Mouse (Mus musculus) cerebellum, adult 8-10 months (tissue): ENCODE measurements at regions not wholly inside any gene's neighbourhood (a gene's known extent, or its start where the extent isn't known, plus 50 kb on each side); places are given as distances from the start of the nearest gene placed in this dataset.

Source experiments
- DNase-seq: peaks from one replicate; pipeline ENCODE4 v3.0.0; 2022

GRCm38 (mm10) chr6:36004701-36005100 is 383.2 kb upstream of the Chrm2 start:
- peak; percentile 10 for DNase-seq

GRCm38 (mm10) chr6:36002090-36002489 is 385.8 kb upstream of the Chrm2 start:
- no peak for DNase-seq

GRCm38 (mm10) chr6:35988891-35989290 is 399.0 kb upstream of the Chrm2 start:
- peak; percentile 70 for DNase-seq

- no peak for DNase-seq
These were observed 400.4 kb upstream of the Mtpn start for GRCm38 (mm10) chr6:35940071-35940470.

GRCm38 (mm10) chr6:35924189-35924588 is 384.5 kb upstream of the Mtpn start:
- DNase-seq: peak; percentile 30

- no peak for DNase-seq
These were observed 358.3 kb upstream of the Mtpn start for GRCm38 (mm10) chr6:35897990-35898389.

GRCm38 (mm10) chr6:35895692-35896091 is 356.0 kb upstream of the Mtpn start:
- DNase-seq: no peak

- no peak for DNase-seq
These were observed 335.0 kb upstream of the Mtpn start for GRCm38 (mm10) chr6:35874671-35875070.

- DNase-seq: no peak
These were observed 331.7 kb upstream of the Mtpn start for GRCm38 (mm10) chr6:35871388-35871787.

GRCm38 (mm10) chr6:35864218-35864617 is 324.5 kb upstream of the Mtpn start:
- no peak for DNase-seq

GRCm38 (mm10) chr6:35853993-35854392 is 314.3 kb upstream of the Mtpn start:
- DNase-seq: no peak

GRCm38 (mm10) chr6:35816657-35817056 is 277.0 kb upstream of the Mtpn start:
- no peak for DNase-seq

- peak; percentile 15 for DNase-seq
These were observed 274.8 kb upstream of the Mtpn start for GRCm38 (mm10) chr6:35814476-35814875.

GRCm38 (mm10) chr6:35805738-35806137 is 266.1 kb upstream of the Mtpn start:
- no peak for DNase-seq

- no peak for DNase-seq
These were observed 264.4 kb upstream of the Mtpn start for GRCm38 (mm10) chr6:35804041-35804440.

GRCm38 (mm10) chr6:35779706-35780105 is 240.0 kb upstream of the Mtpn start:
- DNase-seq: no peak

GRCm38 (mm10) chr6:35770907-35771306 is 231.2 kb upstream of the Mtpn start:
- no peak for DNase-seq

GRCm38 (mm10) chr6:35759606-35760246 is 220.0 kb upstream of the Mtpn start:
- no peak for DNase-seq

- DNase-seq: no peak
These were observed 206.3 kb upstream of the Mtpn start for GRCm38 (mm10) chr6:35746034-35746433.

GRCm38 (mm10) chr6:35705587-35705986 is 165.9 kb upstream of the Mtpn start:
- DNase-seq: peak; percentile 38

GRCm38 (mm10) chr6:35667062-35667461 is 127.4 kb upstream of the Mtpn start:
- no peak for DNase-seq

- no peak for DNase-seq
These were observed 111.7 kb upstream of the Mtpn start for GRCm38 (mm10) chr6:35651401-35651800.

GRCm38 (mm10) chr6:35645210-35645609 is 105.5 kb upstream of the Mtpn start:
- DNase-seq: no peak

GRCm38 (mm10) chr6:35640672-35641071 is 101.0 kb upstream of the Mtpn start:
- no peak for DNase-seq

- DNase-seq: no peak
These were observed 68.6 kb upstream of the Mtpn start for GRCm38 (mm10) chr6:35608336-35608735.
